Mouse (Mus musculus): ENCODE measurements around the gene Tenm3. TPM values are rescaled to one million over a fixed set of nuclear protein-coding genes. Genes with fewer than 3 reads are reported as not detected.

The Tenm3 gene
- total and polyA plus RNA-seq, 3 experiments: 0.03 to 0.08 (median 0.07) TPM

- Histone ChIP-seq H3K36me3 (replicated peaks in 1 of 2; ENCODE audit: control insufficient read depth in 1 of 2, insufficient read depth in 1 of 2, low read length in 1 of 2) (no peaks in the 10 kb centered on the region), H3K4me1 (ENCODE audit: control insufficient read depth in 1 of 2, insufficient read depth in 2 of 2) (no peaks in the 10 kb centered on the region), H3K9me3 (replicated peaks; ENCODE audit: low read length) (peaks cover 73% of the 10 kb centered on the region), H3K27ac (ENCODE audit: insufficient read depth, low read depth) (no peak overlapping the region), H3K27me3 (replicated peaks) (no peaks in the 10 kb centered on the region), H3K9ac (ENCODE audit: insufficient read depth, low read depth) (no peak overlapping the region), H3K4me3 (replicated peaks in 1 of 3; ENCODE audit: low read depth in 2 of 3, low read length in 2 of 3, poor library complexity in 1 of 3) (no peak overlapping the region), H3K4me2 (ENCODE audit: insufficient read depth, low read depth, poor library complexity, severe bottlenecking) (no peak overlapping the region), H3K79me2 (replicated peaks; ENCODE audit: control insufficient read depth, extremely low read depth, insufficient read depth, poor library complexity, severe bottlenecking) (no peaks in the 10 kb centered on the region)
- no peak for DNase-seq (ENCODE audit: extremely low read depth)
- dilution Hi-C loops (cut with MboI; ENCODE audit: extremely low pct_ligation_motif_present, extremely low pct_unique_long_range_greater_than_20kb, low sequenced_read_pairs): no loop called here
- TF ChIP-seq ZNF384 (IDR thresholded peaks at IDR 0.05; ENCODE audit: low read depth, low read length): no peak
- TF ChIP-seq MYC (IDR thresholded peaks at IDR 0.05; ENCODE audit: low read depth, low read length): no peak
- no peak for TF ChIP-seq NELFE (IDR thresholded peaks at IDR 0.05; ENCODE audit: low read depth, low read length)
- no peak for TF ChIP-seq CHD2 (IDR thresholded peaks at IDR 0.05; ENCODE audit: low read length)
- no peak for TF ChIP-seq E2F4 (IDR thresholded peaks at IDR 0.05; ENCODE audit: insufficient replicate concordance, low read depth, low read length)
- TF ChIP-seq MAX (IDR thresholded peaks at IDR 0.05; ENCODE audit: low read length): no peak
- TF ChIP-seq JUN (IDR thresholded peaks at IDR 0.05; ENCODE audit: insufficient read depth, low read depth, low read length): no peak
- TF ChIP-seq ZMIZ1 (IDR thresholded peaks at IDR 0.05; ENCODE audit: low read depth, low read length): no peak
- no peak for TF ChIP-seq MAZ (IDR thresholded peaks at IDR 0.05; ENCODE audit: low read depth, low read length)
- TF ChIP-seq USF1 (IDR thresholded peaks at IDR 0.05; ENCODE audit: low read depth, low read length): no peak
- TF ChIP-seq SMC3 (IDR thresholded peaks at IDR 0.05; ENCODE audit: low read depth, low read length): no peak
- no peak for TF ChIP-seq ELF1 (IDR thresholded peaks at IDR 0.05; ENCODE audit: low read depth, low read length)
- no peak for TF ChIP-seq NRF1 (IDR thresholded peaks at IDR 0.05; ENCODE audit: low read depth, low read length)
- in situ Hi-C loops (cut with MboI; ENCODE audit: low pct_ligation_motif_present, low pct_unique_long_range_greater_than_20kb, low sequenced_read_pairs): no loop called here
Observed at GRCm38 (mm10) chr8:48728833-48729690, 114.7 kb downstream of the Tenm3 start.

- in situ Hi-C loops (cut with MboI; ENCODE audit: low pct_ligation_motif_present, low pct_unique_long_range_greater_than_20kb, low sequenced_read_pairs) (no loop called here), dilution Hi-C loops (cut with MboI; ENCODE audit: extremely low pct_ligation_motif_present, extremely low pct_unique_long_range_greater_than_20kb, low sequenced_read_pairs) (no loop called here)
- Histone ChIP-seq H3K27ac (ENCODE audit: insufficient read depth, low read depth) (no peak overlapping the region), H3K4me3 (replicated peaks in 1 of 3; ENCODE audit: low read depth in 2 of 3, low read length in 2 of 3, poor library complexity in 1 of 3) (no peak overlapping the region), H3K36me3 (replicated peaks in 1 of 2; ENCODE audit: control insufficient read depth in 1 of 2, insufficient read depth in 1 of 2, low read length in 1 of 2) (no peaks in the 10 kb centered on the region), H3K4me1 (ENCODE audit: control insufficient read depth in 1 of 2, insufficient read depth in 2 of 2) (no peaks in the 10 kb centered on the region), H3K79me2 (replicated peaks; ENCODE audit: control insufficient read depth, extremely low read depth, insufficient read depth, poor library complexity, severe bottlenecking) (no peaks in the 10 kb centered on the region), H3K9me3 (replicated peaks; ENCODE audit: low read length) (peaks cover 64% of the 10 kb centered on the region), H3K4me2 (ENCODE audit: insufficient read depth, low read depth, poor library complexity, severe bottlenecking) (no peak overlapping the region), H3K9ac (ENCODE audit: insufficient read depth, low read depth) (no peak overlapping the region), H3K27me3 (replicated peaks) (no peaks in the 10 kb centered on the region)
- no peak for TF ChIP-seq CHD1 (IDR thresholded peaks at IDR 0.05; ENCODE audit: low read depth, low read length)
- no peak for TF ChIP-seq CHD2 (IDR thresholded peaks at IDR 0.05; ENCODE audit: low read length)
- no peak for TF ChIP-seq KAT2A (IDR thresholded peaks at IDR 0.05; ENCODE audit: insufficient replicate concordance, low read length)
- TF ChIP-seq POLR2A (IDR thresholded peaks at IDR 0.05; ENCODE audit: low read depth, low read length): no peak
- no peak for TF ChIP-seq JUND (conservative IDR thresholded peaks at IDR 0.05; ENCODE audit: low read depth, low read length)
- no peak for TF ChIP-seq NELFE (IDR thresholded peaks at IDR 0.05; ENCODE audit: low read depth, low read length)
- no peak for TF ChIP-seq ETS1 (conservative IDR thresholded peaks at IDR 0.05; ENCODE audit: low read depth, low read length)
- TF ChIP-seq MYC (IDR thresholded peaks at IDR 0.05; ENCODE audit: low read depth, low read length): no peak
- TF ChIP-seq TCF12 (IDR thresholded peaks at IDR 0.05; ENCODE audit: low read depth, low read length): no peak
- no peak for TF ChIP-seq BHLHE40 (IDR thresholded peaks at IDR 0.05; ENCODE audit: low read depth, low read length)
- no peak for TF ChIP-seq ZC3H11A (IDR thresholded peaks at IDR 0.05; ENCODE audit: low read depth, low read length)
- TF ChIP-seq HCFC1 (IDR thresholded peaks at IDR 0.05; ENCODE audit: low read depth, low read length): no peak
- no peak for TF ChIP-seq POLR2AphosphoS2 (IDR thresholded peaks at IDR 0.05; ENCODE audit: low read depth, low read length)
- TF ChIP-seq SMC3 (IDR thresholded peaks at IDR 0.05; ENCODE audit: low read depth, low read length): no peak
- no peak for DNase-seq (ENCODE audit: extremely low read depth)
Observed at GRCm38 (mm10) chr8:48728006-48728405, 115.7 kb downstream of the Tenm3 start.

All from CH12.LX (cell line).